Mouse (Mus musculus): ENCODE data around the gene Ptprj. TPM values are rescaled to one million over a fixed set of nuclear protein-coding genes. Genes with fewer than 3 reads are reported as not detected.

Ptprj gene
- polyA plus RNA-seq, 1 experiment from 2014 or later: 1.7 TPM

- no peak overlapping the region for H3K9ac ChIP-seq
- H3K9me3 ChIP-seq (replicated peaks): no peaks in the 10 kb centered on the region
- H3K27me3 ChIP-seq: no peaks in the 10 kb centered on the region
- H3K4me2 ChIP-seq: no peak overlapping the region
- H3K27ac ChIP-seq: no peak overlapping the region
- WGBS (ENCODE audit: insufficient replicate concordance): 76% methylated on average over 6 of the region's 6 CpGs
- ATAC-seq (ENCODE audit: low read depth): no peak
- H3K4me3 ChIP-seq (replicated peaks): no peak overlapping the region
- no peaks in the 10 kb centered on the region for H3K36me3 ChIP-seq
- no peak for DNase-seq
- H3K4me1 ChIP-seq (replicated peaks): peaks cover 11% of the 10 kb centered on the region
Observed at GRCm38 (mm10) chr2:90543106-90543702, 37.2 kb downstream of the Ptprj start.

- no peak overlapping the region for H3K9ac ChIP-seq
- DNase-seq (no peak), ATAC-seq (ENCODE audit: low read depth) (no peak; the same call in 1 of the 2 replicates)
- H3K27ac ChIP-seq: no peak overlapping the region
- H3K4me1 ChIP-seq (replicated peaks): peaks cover 10% of the 10 kb centered on the region
- H3K4me2 ChIP-seq: no peak overlapping the region
- H3K9me3 ChIP-seq (replicated peaks): no peaks in the 10 kb centered on the region
- 62% methylated on average over 2 of the region's 2 CpGs for WGBS (ENCODE audit: insufficient replicate concordance)
- no peaks in the 10 kb centered on the region for H3K36me3 ChIP-seq
- no peaks in the 10 kb centered on the region for H3K27me3 ChIP-seq
- no peak overlapping the region for H3K4me3 ChIP-seq (replicated peaks)
Observed at GRCm38 (mm10) chr2:90542656-90543055, 37.8 kb downstream of the Ptprj start.

GRCm38 (mm10) chr2:90539206-90539605 is 41.2 kb downstream of the Ptprj start:
- Histone ChIP-seq H3K4me1 (replicated peaks) (peaks cover 14% of the 10 kb centered on the region; the same call in 1 of the 2 replicates), H3K36me3 (no peaks in the 10 kb centered on the region), H3K4me3 (replicated peaks) (no peak overlapping the region), H3K9me3 (replicated peaks) (no peaks in the 10 kb centered on the region), H3K27ac (no peak overlapping the region), H3K27me3 (no peaks in the 10 kb centered on the region), H3K9ac (no peak overlapping the region), H3K4me2 (no peak overlapping the region)
- ATAC-seq (ENCODE audit: low read depth): no peak
- DNase-seq: no peak
- 67% methylated on average over 4 of the region's 4 CpGs for WGBS (ENCODE audit: insufficient replicate concordance)

DNA sequence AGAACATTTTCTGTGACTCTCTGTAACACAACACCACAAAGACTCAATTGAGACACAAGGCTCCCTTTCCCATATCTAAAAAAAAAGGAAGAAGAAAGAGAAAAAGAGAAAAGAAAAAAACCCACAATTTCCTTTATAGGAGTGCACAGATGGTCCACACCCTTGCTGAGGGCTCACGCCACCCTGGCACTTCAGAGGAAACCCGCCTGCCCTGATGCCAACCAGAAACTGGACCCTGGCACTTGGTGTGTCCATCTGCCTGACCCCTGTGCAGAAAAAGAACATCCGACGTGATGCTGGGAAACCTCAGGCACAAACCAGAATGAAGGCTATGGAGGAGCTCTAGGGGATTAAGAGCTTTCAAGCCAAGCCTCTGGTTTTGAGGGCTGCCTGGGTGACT is 43.2 kb downstream of the Ptprj start:
- Histone ChIP-seq H3K4me1 (replicated peaks) (peaks cover 12% of the 10 kb centered on the region), H3K4me2 (no peak overlapping the region), H3K9me3 (replicated peaks) (no peaks in the 10 kb centered on the region), H3K9ac (no peak overlapping the region), H3K27ac (no peak overlapping the region), H3K36me3 (no peaks in the 10 kb centered on the region), H3K4me3 (replicated peaks) (no peak overlapping the region), H3K27me3 (no peaks in the 10 kb centered on the region)
- 68% methylated on average over 4 of the region's 4 CpGs for WGBS (ENCODE audit: insufficient replicate concordance)
- DNase-seq: no peak
- ATAC-seq (ENCODE audit: low read depth): no peak

DNA sequence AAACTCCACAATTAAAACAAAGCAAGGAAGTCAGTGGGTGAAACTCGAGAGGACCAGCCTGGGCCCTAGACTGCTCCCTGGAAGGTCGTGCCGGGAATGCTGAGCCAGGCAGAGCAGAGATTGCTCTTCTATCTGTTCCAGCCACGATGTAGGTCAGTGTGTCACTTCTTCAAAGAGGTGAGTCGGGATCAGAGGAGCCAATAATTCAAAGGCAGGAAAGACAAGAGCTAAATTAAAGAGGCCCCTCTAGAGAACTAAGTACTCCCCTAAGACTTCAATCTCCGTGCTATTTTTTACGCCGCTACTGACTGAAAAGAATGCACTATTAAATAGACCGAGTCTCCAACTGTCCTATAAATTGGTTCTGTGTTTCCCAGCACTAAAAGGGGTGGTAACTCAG is 43.9 kb downstream of the Ptprj start:
- Histone ChIP-seq H3K36me3 (no peaks in the 10 kb centered on the region), H3K4me3 (replicated peaks) (no peak overlapping the region), H3K27ac (no peak overlapping the region), H3K27me3 (no peaks in the 10 kb centered on the region), H3K4me2 (no peak overlapping the region), H3K4me1 (replicated peaks) (peaks cover 15% of the 10 kb centered on the region), H3K9ac (no peak overlapping the region), H3K9me3 (replicated peaks) (no peaks in the 10 kb centered on the region)
- 58% methylated on average over 9 of the region's 9 CpGs for WGBS (ENCODE audit: insufficient replicate concordance)
- DNase-seq: no peak
- no peak for ATAC-seq (ENCODE audit: low read depth)

- H3K36me3 ChIP-seq: no peaks in the 10 kb centered on the region
- ATAC-seq (ENCODE audit: low read depth): no peak
Observed at GRCm38 (mm10) chr2:90534751-90535150, 45.7 kb downstream of the Ptprj start.

DNA sequence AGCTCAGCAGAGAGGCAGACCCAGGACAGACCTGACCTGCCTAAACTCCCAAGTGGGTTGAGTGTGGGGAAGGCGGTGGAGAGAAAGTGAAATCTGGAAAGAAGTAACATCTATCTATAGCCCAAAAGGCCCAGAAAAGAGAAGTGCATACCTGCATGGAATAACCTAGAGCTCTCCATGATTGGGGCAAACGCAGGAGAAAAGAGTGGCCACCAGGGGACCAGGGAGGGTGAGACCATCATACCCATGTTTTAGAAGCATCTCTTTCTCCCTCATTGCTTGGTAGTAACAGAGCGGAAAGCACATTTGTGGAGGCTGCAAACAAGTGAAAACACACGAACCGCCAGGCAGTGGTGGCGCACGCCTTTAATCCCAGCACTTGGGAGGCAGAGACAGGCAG is 46.5 kb downstream of the Ptprj start:
- Histone ChIP-seq H3K9ac (no peak overlapping the region), H3K9me3 (replicated peaks) (no peaks in the 10 kb centered on the region), H3K4me2 (no peak overlapping the region), H3K27ac (no peak overlapping the region), H3K4me1 (replicated peaks) (peaks cover 31% of the 10 kb centered on the region), H3K4me3 (replicated peaks) (no peak overlapping the region), H3K27me3 (no peaks in the 10 kb centered on the region), H3K36me3 (no peaks in the 10 kb centered on the region)
- 83% methylated on average over 7 of the region's 7 CpGs for WGBS (ENCODE audit: insufficient replicate concordance)
- ATAC-seq (ENCODE audit: low read depth) (no peak), DNase-seq (no peak)

More at GRCm38 (mm10) chr2:90534751-90535150, 45.7 kb downstream of the Ptprj start:
- Histone ChIP-seq H3K9me3 (replicated peaks) (no peaks in the 10 kb centered on the region), H3K9ac (no peak overlapping the region), H3K27me3 (no peaks in the 10 kb centered on the region), H3K4me3 (replicated peaks) (no peak overlapping the region), H3K27ac (no peak overlapping the region), H3K4me1 (replicated peaks) (peaks cover 31% of the 10 kb centered on the region), H3K4me2 (no peak overlapping the region)
- DNase-seq: no peak
- 74% methylated on average over 6 of the region's 6 CpGs for WGBS (ENCODE audit: insufficient replicate concordance)

DNA sequence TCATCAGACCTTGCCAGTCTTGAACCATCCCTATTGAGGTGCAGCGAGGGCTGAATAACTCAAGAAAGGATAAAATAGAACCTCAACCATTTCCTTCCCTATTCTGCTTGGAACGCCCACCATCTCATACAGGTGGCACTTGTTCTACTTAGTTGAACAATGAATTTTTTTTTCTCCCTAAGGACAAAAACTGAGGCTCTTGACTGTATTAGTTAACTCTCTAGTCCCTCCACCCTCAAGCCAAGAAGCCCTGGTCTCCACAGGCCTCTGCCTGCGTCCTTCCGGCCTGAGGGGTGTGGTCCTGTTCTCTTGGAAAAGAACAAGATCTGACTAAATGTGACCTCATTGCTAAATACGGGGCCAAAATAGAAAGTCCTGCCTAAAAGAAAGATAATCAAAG is 48.4 kb downstream of the Ptprj start:
- H3K36me3 ChIP-seq: no peaks in the 10 kb centered on the region
- no peak overlapping the region for H3K27ac ChIP-seq
- H3K27me3 ChIP-seq: no peaks in the 10 kb centered on the region
- H3K9ac ChIP-seq: no peak overlapping the region
- ATAC-seq (ENCODE audit: low read depth) (no peak), DNase-seq (no peak)
- 58% methylated on average over 5 of the region's 5 CpGs for WGBS (ENCODE audit: insufficient replicate concordance)
- H3K4me2 ChIP-seq: no peak overlapping the region
- H3K4me3 ChIP-seq (replicated peaks): no peak overlapping the region
- peaks cover 29% of the 10 kb centered on the region for H3K4me1 ChIP-seq (replicated peaks)
- H3K9me3 ChIP-seq (replicated peaks): no peaks in the 10 kb centered on the region

DNA sequence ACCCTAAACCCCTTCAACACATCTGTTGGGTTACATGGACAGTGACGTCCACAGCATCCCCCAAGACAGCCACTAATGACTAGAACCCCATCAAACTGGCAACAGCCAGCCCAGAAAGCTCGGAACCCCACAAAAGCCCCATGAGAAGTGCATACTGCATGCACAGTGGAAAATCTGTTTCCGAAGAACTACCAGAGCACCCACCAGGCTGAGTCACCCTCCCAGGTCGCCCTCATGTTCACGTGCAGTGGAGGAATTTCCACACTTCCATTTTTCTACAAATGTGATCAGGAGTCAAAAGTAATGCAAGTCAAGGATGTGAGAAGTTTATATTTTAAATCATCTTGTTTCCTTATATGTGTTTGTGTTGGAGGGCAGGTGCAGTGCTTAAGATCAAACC is 52.3 kb downstream of the Ptprj start:
- Histone ChIP-seq H3K4me1 (replicated peaks) (peaks cover 49% of the 10 kb centered on the region), H3K27me3 (no peaks in the 10 kb centered on the region), H3K4me2 (no peak overlapping the region), H3K27ac (no peak overlapping the region), H3K9me3 (replicated peaks) (no peaks in the 10 kb centered on the region), H3K4me3 (replicated peaks) (no peak overlapping the region), H3K36me3 (no peaks in the 10 kb centered on the region), H3K9ac (no peak overlapping the region)
- DNase-seq (no peak), ATAC-seq (ENCODE audit: low read depth) (no peak)
- whole genome bisulfite sequencing (ENCODE audit: insufficient replicate concordance): 74% methylated on average over 5 of the region's 5 CpGs

GRCm38 (mm10) chr2:90526971-90527370 is 53.5 kb downstream of the Ptprj start:
- Histone ChIP-seq H3K9ac (no peak overlapping the region), H3K4me1 (replicated peaks) (peaks cover 49% of the 10 kb centered on the region), H3K4me3 (replicated peaks) (no peak overlapping the region), H3K27me3 (no peaks in the 10 kb centered on the region), H3K4me2 (no peak overlapping the region), H3K9me3 (replicated peaks) (no peaks in the 10 kb centered on the region), H3K36me3 (no peaks in the 10 kb centered on the region), H3K27ac (no peak overlapping the region; the same call in 1 of the 2 replicates)
- no peak for ATAC-seq (ENCODE audit: low read depth)
- WGBS (ENCODE audit: insufficient replicate concordance): 80% methylated on average over 6 of the region's 6 CpGs
- no peak for DNase-seq

DNA sequence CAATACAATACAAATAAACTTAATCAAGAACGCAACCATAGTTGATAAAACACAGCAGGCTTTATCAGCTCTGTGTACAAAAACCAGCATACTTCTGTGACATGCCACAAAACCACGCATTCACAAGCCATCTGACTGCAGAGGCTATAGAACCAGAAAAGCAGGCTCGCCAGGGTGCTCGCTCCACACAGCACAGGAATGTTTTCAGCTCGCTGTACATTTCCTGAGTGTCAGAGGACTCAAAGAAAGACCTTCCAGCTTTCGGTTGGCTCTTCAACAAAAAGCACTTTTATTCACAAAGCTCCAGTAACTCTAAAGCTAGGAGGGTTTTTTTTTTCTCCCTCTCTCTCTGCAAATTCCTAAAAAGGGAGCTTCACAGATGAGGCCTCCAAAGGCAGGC is 53.9 kb downstream of the Ptprj start:
- H3K4me2 ChIP-seq: no peak overlapping the region
- H3K36me3 ChIP-seq: no peaks in the 10 kb centered on the region
- H3K9ac ChIP-seq: no peak overlapping the region
- 34% methylated on average over 6 of the region's 6 CpGs for WGBS (ENCODE audit: insufficient replicate concordance)
- no peak overlapping the region for H3K4me3 ChIP-seq (replicated peaks)
- peaks cover 52% of the 10 kb centered on the region for H3K4me1 ChIP-seq (replicated peaks)
- no peak overlapping the region for H3K27ac ChIP-seq
- H3K9me3 ChIP-seq (replicated peaks): no peaks in the 10 kb centered on the region
- no peak for ATAC-seq (ENCODE audit: low read depth)
- H3K27me3 ChIP-seq: no peaks in the 10 kb centered on the region
- no peak for DNase-seq

- Histone ChIP-seq H3K36me3 (no peaks in the 10 kb centered on the region), H3K27ac (no peak overlapping the region), H3K27me3 (no peaks in the 10 kb centered on the region), H3K4me1 (replicated peaks) (peaks cover 50% of the 10 kb centered on the region), H3K4me3 (replicated peaks) (no peak overlapping the region), H3K4me2 (no peak overlapping the region), H3K9ac (no peak overlapping the region), H3K9me3 (replicated peaks) (no peaks in the 10 kb centered on the region)
- 64% methylated on average over 14 of the region's 14 CpGs for WGBS (ENCODE audit: insufficient replicate concordance)
- no peak for ATAC-seq (ENCODE audit: low read depth)
- no peak for DNase-seq
Observed at GRCm38 (mm10) chr2:90525807-90526206, 54.6 kb downstream of the Ptprj start.
